Mouse (Mus musculus) right cerebral cortex, adult 2 months (tissue): ENCODE measurements around the gene Lin7c.
A peak's percentile ranks its signal among the peaks of the same experiment; 100 is the strongest.

Experiments used
- DNase-seq, 2 experiments: peaks; one replicate each; pipeline ENCODE4 v3.0.0; 2021 to 2022; ENCODE audit warnings: low spot score in 2 of 2

Gene Lin7c

GRCm38 (mm10) chr2:109916782-109917495 is 26.3 kb downstream of the Lin7c start:
- DNase-seq: no peak

GRCm38 (mm10) chr2:109917496-109918413 is 27.1 kb downstream of the Lin7c start, which contains the start of gene Lgr4:
Gene Lgr4 (plus strand): TSS chr2:109917647.
- peak; percentile 94 to 95 for DNase-seq

GRCm38 (mm10) chr2:109918592-109919262 is 28.1 kb downstream of the Lin7c start:
- no peak for DNase-seq

- no peak for DNase-seq
Measured at GRCm38 (mm10) chr2:109920471-109920870, 29.8 kb downstream of the Lin7c start.

- no peak for DNase-seq
Measured at GRCm38 (mm10) chr2:109921298-109922035, 30.8 kb downstream of the Lin7c start.

- no peak for DNase-seq
Measured at GRCm38 (mm10) chr2:109922306-109922705, 31.7 kb downstream of the Lin7c start.

- DNase-seq: no peak
Measured at GRCm38 (mm10) chr2:109923031-109923430, 32.4 kb downstream of the Lin7c start.

- DNase-seq: no peak
Measured at GRCm38 (mm10) chr2:109923945-109924344, 33.3 kb downstream of the Lin7c start.

GRCm38 (mm10) chr2:109926984-109927383 is 36.3 kb downstream of the Lin7c start:
- DNase-seq: no peak

GRCm38 (mm10) chr2:109927446-109927845 is 36.8 kb downstream of the Lin7c start:
- no peak for DNase-seq

GRCm38 (mm10) chr2:109927876-109928275 is 37.2 kb downstream of the Lin7c start:
- no peak for DNase-seq

GRCm38 (mm10) chr2:109928791-109929190 is 38.1 kb downstream of the Lin7c start:
- no peak for DNase-seq

GRCm38 (mm10) chr2:109929256-109929655 is 38.6 kb downstream of the Lin7c start:
- DNase-seq: no peak

- DNase-seq: no peak
Measured at GRCm38 (mm10) chr2:109930366-109930765, 39.7 kb downstream of the Lin7c start.

GRCm38 (mm10) chr2:109930771-109931170 is 40.1 kb downstream of the Lin7c start:
- no peak for DNase-seq

GRCm38 (mm10) chr2:109931978-109932780 is 41.5 kb downstream of the Lin7c start:
- no peak for DNase-seq

- DNase-seq: no peak
Measured at GRCm38 (mm10) chr2:109933151-109933550, 42.5 kb downstream of the Lin7c start.

GRCm38 (mm10) chr2:109934086-109934485 is 43.4 kb downstream of the Lin7c start:
- DNase-seq: no peak

GRCm38 (mm10) chr2:109935194-109935593 is 44.5 kb downstream of the Lin7c start:
- DNase-seq: no peak

- no peak for DNase-seq
Measured at GRCm38 (mm10) chr2:109935754-109936409, 45.2 kb downstream of the Lin7c start.
